Mouse (Mus musculus) midbrain, embryonic 12.5 days (tissue): ENCODE measurements around the gene Pou2f3. TPM values are rescaled to one million over a fixed set of nuclear protein-coding genes. Genes with fewer than 3 reads are reported as not detected.
A peak's percentile ranks its signal among the peaks of the same experiment; 100 is the strongest.

Experiments used
- ATAC-seq: fragments of 200-750 bp; cut with Nextera tagmentation; 2 replicates; pipeline ENCODE4 v1.8.0; 2017; ENCODE audit warnings: low read depth, moderate TSS enrichment, moderate library complexity; ENCODE audit not compliant: low FRiP score
- H3K27ac ChIP-seq: fragments of 300-500 bp; sonication (generic); replicated peaks from 2 replicates; pipeline ENCODE4 v1.5.1; 2016; ENCODE audit warnings: mild to moderate bottlenecking
- H3K27me3 ChIP-seq: fragments of 300-500 bp; sonication (generic); 2 replicates; pipeline ENCODE4 v1.6.1; 2016; ENCODE audit warnings: mild to moderate bottlenecking
- H3K36me3 ChIP-seq: fragments of 300-500 bp; sonication (generic); 2 replicates; pipeline ENCODE4 v1.6.1; 2016
- H3K4me1 ChIP-seq: fragments of 300-500 bp; sonication (generic); 2 replicates; pipeline ENCODE4 v1.6.1; 2016
- H3K4me2 ChIP-seq: fragments of 300-500 bp; sonication (generic); replicated peaks from 2 replicates; pipeline ENCODE4 v1.6.1; 2016; ENCODE audit warnings: mild to moderate bottlenecking, moderate library complexity
- H3K4me3 ChIP-seq: fragments of 300-500 bp; sonication (generic); 2 replicates; pipeline ENCODE4 v1.5.1; 2016; ENCODE audit warnings: mild to moderate bottlenecking
- H3K9ac ChIP-seq: fragments of 300-500 bp; sonication (generic); replicated peaks from 2 replicates; pipeline ENCODE4 v1.6.1; 2016; ENCODE audit warnings: mild to moderate bottlenecking, moderate library complexity
- H3K9me3 ChIP-seq: fragments of 300-500 bp; sonication (generic); 2 replicates; pipeline ENCODE4 v1.6.1; 2016; ENCODE audit warnings: mild to moderate bottlenecking
- WGBS: fragments of 180-500 bp; shearing (Covaris S2); methylation state at CpG from one replicate; pipeline ENCODE4 v1.1.7; 2016; 5-methylcytosine and 5-hydroxymethylcytosine counted together
- polyA plus RNA-seq: library from polyadenylated mRNA; unstranded; fragments of >200 nt; fragmentation: Nextera tagmentation; extraction: Ambion mirVana; gene quantifications from 2 replicates; pipeline ENCODE4 v1.2.1, GENCODE M21; 2016

Pou2f3 gene
- polyA plus RNA-seq = not detected in 2 replicates

GRCm38 (mm10) chr9:43210190-43210682 is at the start of gene Pou2f3:
TSS of gene Pou2f3 (minus strand) at chr9:43210369.
- Histone ChIP-seq H3K4me1 (peaks cover 18% of the 10 kb centered on the region), H3K36me3 (no peaks in the 10 kb centered on the region), H3K4me2 (peak within 1 kb of the TSS; percentile 22), H3K4me3 (no peak within 1 kb of the TSS), H3K9me3 (no peaks in the 10 kb centered on the region), H3K27me3 (peaks cover 37% of the 10 kb centered on the region), H3K9ac (peak within 1 kb of the TSS; percentile 24; the same call in 1 of the 2 replicates), H3K27ac (peak within 1 kb of the TSS; percentile 7; the same call in 1 of the 2 replicates)
- ATAC-seq = 0 out of 2 replicates have a peak, but pooled peaks have one; percentile 9
- 5% methylated on average over 13 of the region's 13 CpGs for WGBS

DNA sequence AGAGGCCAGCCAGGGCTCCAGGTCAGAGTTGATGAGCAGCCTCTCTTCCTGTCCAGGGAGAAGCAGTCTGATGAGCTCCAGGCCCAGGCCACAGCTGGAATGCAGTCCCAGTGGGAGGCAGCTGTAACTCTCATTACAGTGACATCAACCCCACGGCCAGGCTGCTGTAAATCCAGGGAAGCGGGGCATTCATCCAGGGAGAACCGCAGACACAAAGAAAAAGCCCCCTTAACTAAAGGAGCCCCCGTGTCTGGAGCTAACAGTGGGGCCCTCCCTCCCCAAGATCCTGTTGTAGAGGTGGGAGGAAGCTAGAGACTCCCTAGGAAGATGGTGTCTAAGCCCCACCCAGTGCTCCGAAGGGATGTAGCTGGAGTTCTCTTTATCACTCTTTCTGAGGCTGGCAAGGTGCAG is 43.1 kb upstream of the Pou2f3 start:
- WGBS = 23% methylated on average over 5 of the region's 5 CpGs
- Histone ChIP-seq H3K27ac (0 out of 2 replicates have a peak overlapping the region, but pooled peaks have one; percentile 7), H3K4me2 (no peak overlapping the region), H3K9ac (no peak overlapping the region), H3K36me3 (no peaks in the 10 kb centered on the region), H3K4me1 (peaks cover 10% of the 10 kb centered on the region), H3K9me3 (no peaks in the 10 kb centered on the region), H3K27me3 (0 out of 2 replicates have a peak, but pooled peaks cover 6% of the 10 kb centered on the region), H3K4me3 (no peak overlapping the region)
- no peak for ATAC-seq

DNA sequence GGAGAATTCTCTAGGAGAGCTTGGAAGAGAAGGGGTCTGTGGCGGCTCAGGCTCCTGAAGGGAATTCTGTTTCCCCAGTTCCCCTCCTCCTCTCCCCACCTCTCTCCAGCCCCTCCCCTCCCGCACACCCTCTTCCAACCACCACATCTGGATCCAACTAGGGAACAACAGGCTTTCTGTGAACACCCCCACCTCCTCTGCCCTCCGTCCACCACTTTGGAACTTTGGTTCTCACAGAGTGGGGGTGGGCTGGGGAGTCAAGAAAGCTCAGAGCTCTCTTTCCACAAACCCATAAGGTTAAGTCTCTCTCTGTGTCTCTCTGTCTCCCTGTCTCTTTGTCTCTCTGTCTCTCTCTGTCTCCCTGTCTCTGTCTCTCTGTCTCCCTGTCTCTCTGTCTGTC is 42.6 kb upstream of the Pou2f3 start:
- 0 out of 2 replicates have a peak, but pooled peaks cover 7% of the 10 kb centered on the region for H3K27me3 ChIP-seq
- H3K4me2 ChIP-seq = no peak overlapping the region
- no peak overlapping the region for H3K9ac ChIP-seq
- H3K36me3 ChIP-seq = no peaks in the 10 kb centered on the region
- no peak overlapping the region for H3K4me3 ChIP-seq
- 41% methylated on average over 3 of the region's 3 CpGs for WGBS
- no peak for ATAC-seq
- 0 out of 2 replicates have a peak overlapping the region, but pooled peaks have one; percentile 7 for H3K27ac ChIP-seq
- peaks cover 10% of the 10 kb centered on the region for H3K4me1 ChIP-seq
- no peaks in the 10 kb centered on the region for H3K9me3 ChIP-seq

- ATAC-seq = no peak
- Histone ChIP-seq H3K27me3 (0 out of 2 replicates have a peak, but pooled peaks cover 7% of the 10 kb centered on the region), H3K4me2 (no peak overlapping the region), H3K36me3 (no peaks in the 10 kb centered on the region), H3K9ac (no peak overlapping the region), H3K4me1 (peaks cover 10% of the 10 kb centered on the region), H3K9me3 (no peaks in the 10 kb centered on the region), H3K4me3 (no peak overlapping the region), H3K27ac (no peak overlapping the region)
- 90% methylated on average over 2 of the region's 2 CpGs for WGBS
Observed at GRCm38 (mm10) chr9:43251786-43252185, 41.6 kb upstream of the Pou2f3 start.

- Histone ChIP-seq H3K27me3 (peaks cover 10% of the 10 kb centered on the region; the same call in 1 of the 2 replicates), H3K27ac (no peak overlapping the region), H3K36me3 (no peaks in the 10 kb centered on the region), H3K4me1 (no peaks in the 10 kb centered on the region; the same call in 1 of the 2 replicates), H3K9me3 (no peaks in the 10 kb centered on the region), H3K4me2 (no peak overlapping the region), H3K9ac (no peak overlapping the region), H3K4me3 (no peak overlapping the region)
- WGBS = 47% methylated on average over 10 of the region's 10 CpGs
- ATAC-seq = no peak
Observed at GRCm38 (mm10) chr9:43246738-43247180, 36.6 kb upstream of the Pou2f3 start.

DNA sequence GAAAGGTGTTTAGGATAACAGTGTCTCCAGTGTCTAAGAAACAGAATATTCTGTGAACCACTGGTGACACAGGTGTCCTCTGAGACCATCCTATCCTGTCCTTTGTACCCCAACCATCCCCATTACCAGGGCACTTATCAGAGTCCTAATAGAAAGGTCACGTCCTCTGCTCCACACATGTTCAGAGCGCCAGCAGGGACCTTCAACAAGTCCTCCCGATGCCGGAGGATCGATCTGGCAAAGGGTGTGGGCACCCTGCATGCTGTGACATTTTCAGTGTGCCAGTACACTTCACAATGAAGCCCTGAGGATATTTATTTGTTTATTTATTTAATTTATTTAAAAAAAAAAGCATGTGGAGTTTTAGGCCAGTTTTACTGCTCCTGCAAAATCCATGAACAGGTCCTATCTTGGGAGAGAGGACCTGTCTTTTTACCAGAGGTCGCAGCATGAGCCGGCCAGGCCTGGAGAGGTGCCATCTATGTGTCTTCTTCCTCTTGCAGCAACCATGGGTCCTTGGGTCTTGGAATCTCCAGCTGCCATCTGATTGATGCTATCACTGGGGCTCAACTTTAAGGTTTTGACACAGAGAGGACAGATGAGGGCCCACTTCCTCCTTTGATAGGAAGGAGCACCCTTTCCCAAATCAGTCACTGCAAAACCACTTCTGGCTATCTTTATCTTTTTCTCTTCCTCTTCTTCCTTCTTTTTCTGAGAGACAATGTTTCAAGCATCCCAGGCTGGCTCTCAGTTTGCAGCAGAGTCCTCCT is 35.8 kb upstream of the Pou2f3 start:
- Histone ChIP-seq H3K27me3 (peaks cover 18% of the 10 kb centered on the region; the same call in 1 of the 2 replicates), H3K4me2 (no peak overlapping the region), H3K4me3 (no peak overlapping the region), H3K9me3 (no peaks in the 10 kb centered on the region), H3K9ac (no peak overlapping the region), H3K27ac (no peak overlapping the region), H3K36me3 (no peaks in the 10 kb centered on the region), H3K4me1 (no peaks in the 10 kb centered on the region; the same call in 1 of the 2 replicates)
- ATAC-seq = no peak
- WGBS = 88% methylated on average over 7 of the region's 7 CpGs

GRCm38 (mm10) chr9:43242432-43242831 is 32.3 kb upstream of the Pou2f3 start:
- H3K27ac ChIP-seq = no peak overlapping the region
- peaks cover 26% of the 10 kb centered on the region for H3K4me1 ChIP-seq
- no peak for ATAC-seq
- H3K4me2 ChIP-seq = no peak overlapping the region
- H3K27me3 ChIP-seq = peaks cover 43% of the 10 kb centered on the region
- no peaks in the 10 kb centered on the region for H3K36me3 ChIP-seq
- H3K9me3 ChIP-seq = no peaks in the 10 kb centered on the region
- no peak overlapping the region for H3K9ac ChIP-seq
- 88% methylated on average over 5 of the region's 5 CpGs for WGBS
- H3K4me3 ChIP-seq = no peak overlapping the region

DNA sequence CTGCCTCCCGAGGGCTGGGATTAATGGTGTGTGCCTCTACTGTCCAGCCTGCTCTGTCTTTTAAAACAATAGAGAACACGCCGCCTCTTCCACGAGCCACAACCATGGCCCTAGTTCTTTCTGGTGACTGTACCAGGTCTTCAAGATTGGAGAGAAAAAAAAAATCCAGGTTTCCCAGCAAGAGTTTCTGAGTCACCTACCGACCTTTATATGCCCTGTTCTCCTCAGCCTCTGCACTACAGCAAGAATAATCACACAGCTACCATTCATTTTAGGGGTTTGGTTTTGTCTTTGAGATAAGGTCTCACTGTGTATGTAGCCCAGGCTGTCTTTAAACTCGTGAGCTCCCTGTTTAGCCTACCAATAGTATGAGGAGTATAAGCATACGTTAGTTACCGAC is 31.8 kb upstream of the Pou2f3 start:
- ATAC-seq = no peak
- no peaks in the 10 kb centered on the region for H3K9me3 ChIP-seq
- no peak overlapping the region for H3K27ac ChIP-seq
- H3K4me3 ChIP-seq = no peak overlapping the region
- peaks cover 29% of the 10 kb centered on the region for H3K4me1 ChIP-seq
- no peak overlapping the region for H3K9ac ChIP-seq
- H3K4me2 ChIP-seq = no peak overlapping the region
- 91% methylated on average over 8 of the region's 8 CpGs for WGBS
- H3K27me3 ChIP-seq = peaks cover 48% of the 10 kb centered on the region
- no peaks in the 10 kb centered on the region for H3K36me3 ChIP-seq

GRCm38 (mm10) chr9:43241291-43241690 is 31.1 kb upstream of the Pou2f3 start:
- H3K9me3 ChIP-seq = no peaks in the 10 kb centered on the region
- peaks cover 55% of the 10 kb centered on the region for H3K27me3 ChIP-seq
- 64% methylated on average over 4 of the region's 4 CpGs for WGBS
- H3K4me2 ChIP-seq = no peak overlapping the region
- no peak for ATAC-seq
- no peaks in the 10 kb centered on the region for H3K36me3 ChIP-seq
- H3K4me1 ChIP-seq = peaks cover 29% of the 10 kb centered on the region
- no peak overlapping the region for H3K9ac ChIP-seq
- H3K27ac ChIP-seq = no peak overlapping the region
- no peak overlapping the region for H3K4me3 ChIP-seq

DNA sequence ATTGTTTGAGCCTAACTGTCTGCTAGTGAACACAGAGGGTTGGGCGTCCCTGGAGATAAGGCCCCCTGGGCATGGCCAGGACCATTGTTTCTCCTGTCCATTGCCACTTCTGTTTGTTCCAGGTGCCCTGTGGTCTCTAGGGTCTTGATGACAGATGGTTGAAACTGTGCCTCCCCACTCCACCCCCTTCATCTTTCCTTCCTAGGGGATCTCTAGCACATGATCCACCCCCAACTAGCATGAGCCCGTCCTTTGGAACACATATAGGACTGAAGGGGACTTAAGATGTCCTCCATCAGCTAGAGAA is 30.4 kb upstream of the Pou2f3 start:
- Histone ChIP-seq H3K4me3 (no peak overlapping the region), H3K36me3 (no peaks in the 10 kb centered on the region), H3K9me3 (no peaks in the 10 kb centered on the region), H3K9ac (0 out of 2 replicates have a peak overlapping the region, but pooled peaks have one; percentile 63), H3K4me1 (peaks cover 29% of the 10 kb centered on the region), H3K4me2 (peak overlapping the region; percentile 83), H3K27me3 (peaks cover 56% of the 10 kb centered on the region), H3K27ac (0 out of 2 replicates have a peak overlapping the region, but pooled peaks have one; percentile 17)
- 50% methylated on average over 2 of the region's 2 CpGs for WGBS
- no peak for ATAC-seq

DNA sequence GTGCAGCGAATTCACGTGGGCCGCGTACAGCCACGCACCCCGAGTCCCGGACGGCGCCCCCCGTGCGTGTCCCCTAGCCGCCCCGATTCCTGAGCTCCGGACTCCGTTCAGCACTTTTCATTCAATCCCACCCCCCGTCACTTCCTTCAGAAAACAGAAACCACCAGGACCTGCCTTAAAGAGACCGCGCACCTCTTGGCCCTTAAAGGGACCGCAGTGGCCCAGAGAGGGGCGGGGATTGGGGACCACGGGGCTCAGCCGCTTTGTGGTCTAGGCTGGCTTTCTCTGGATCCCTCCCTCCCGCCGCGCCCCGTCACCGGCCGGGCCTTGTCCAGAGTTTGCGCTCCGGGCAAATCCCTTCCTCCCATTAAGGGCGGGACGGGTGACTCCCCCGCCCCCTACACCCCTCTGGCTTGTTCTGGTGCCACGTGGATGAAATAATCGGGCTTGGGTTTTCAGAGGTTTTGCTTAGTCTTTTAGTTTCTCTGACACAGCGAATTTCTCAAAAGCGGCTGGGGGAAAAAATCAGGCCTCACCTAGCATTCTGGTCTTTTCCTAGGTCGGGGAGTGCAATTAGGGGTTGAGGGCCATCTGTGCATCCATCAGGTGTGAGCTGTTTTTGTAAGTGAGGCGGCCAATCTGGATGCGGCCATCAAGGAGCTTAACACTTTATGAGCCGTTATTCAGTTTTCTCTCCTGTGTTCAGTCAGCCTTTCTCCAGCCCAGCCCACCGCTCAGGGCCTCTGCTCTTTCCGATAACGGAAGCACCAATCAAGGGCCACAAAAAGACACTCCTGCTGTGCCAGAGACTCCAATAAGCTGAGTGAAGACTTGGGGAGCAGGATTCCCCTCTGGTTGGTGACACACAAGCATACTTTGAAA is 29.8 kb upstream of the Pou2f3 start, which contains the start of gene Oaf:
Gene Oaf (minus strand): TSS at position 200 of the 882 bp plus-strand sequence.
- WGBS = 1% methylated on average over 41 of the region's 44 CpGs
- H3K27me3 ChIP-seq = peaks cover 56% of the 10 kb centered on the region
- no peaks in the 10 kb centered on the region for H3K9me3 ChIP-seq
- peak within 1 kb of the TSS; percentile 83 for H3K4me2 ChIP-seq
- peak; percentile 89 for ATAC-seq
- 0 out of 2 replicates have a peak within 1 kb of the TSS, but pooled peaks have one; percentile 17 for H3K27ac ChIP-seq
- peaks cover 29% of the 10 kb centered on the region for H3K4me1 ChIP-seq
- H3K36me3 ChIP-seq = no peaks in the 10 kb centered on the region
- peak within 1 kb of the TSS; percentile 63 for H3K9ac ChIP-seq
- H3K4me3 ChIP-seq = peak within 1 kb of the TSS; percentile 62
